ENCODE assay signal across 8 mouse cellular contexts in the genomic region with DNA sequence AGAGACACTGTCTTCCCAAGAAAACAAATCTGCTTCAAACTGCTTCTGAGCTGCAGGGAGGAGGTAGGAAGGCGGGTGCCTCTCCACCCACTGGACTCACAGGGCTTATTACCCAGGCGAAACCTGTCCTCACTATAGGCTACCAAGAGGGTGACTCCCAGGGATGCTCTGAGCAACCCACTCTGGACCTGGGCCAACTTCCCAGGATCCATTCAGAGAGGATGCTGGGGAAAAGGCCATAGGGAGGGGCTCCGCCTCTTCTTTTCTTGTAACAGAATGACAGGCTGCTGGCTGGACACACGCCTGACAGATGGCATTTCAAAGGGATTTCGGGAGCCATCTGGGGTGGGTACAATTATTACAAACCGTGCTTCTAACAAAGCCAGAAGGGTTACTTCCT.
DNase-seq lines count a peak whose midpoint lies in the region; ATAC-seq lines count a peak whose summit lies in the region.
"Had no signal": no experiment of that assay in that cellular context is flagged by ENCODE, and none has a peak within 500 bp of the region (broad histone marks: within the 10 kb centered on the region; RNA-seq: fewer than 3 reads in every experiment).

No protein-coding gene starts in this region.

- no peaks in the 10 kb centered on the region for H3K36me3 ChIP-seq in embryonic facial prominence, embryonic 12.5 days
- H3K36me3 ChIP-seq in hindbrain, embryonic 10.5 days: 0 out of 2 replicates have a peak, but pooled peaks cover 3% of the 10 kb centered on the region
- H3K36me3 ChIP-seq: liver, embryonic 13.5 days had no signal

- 0 out of 2 replicates have a peak overlapping the region, but pooled peaks have one; percentile 38 for H3K27ac ChIP-seq in embryonic facial prominence, embryonic 12.5 days
- H3K27ac ChIP-seq in hindbrain, embryonic 10.5 days: peak overlapping the region; percentile 81
- H3K27ac ChIP-seq: liver, embryonic 13.5 days had no signal

- intact Hi-C loops in left cerebral cortex, postnatal 36 days (cut with DNase I): no loop called here

- 29% methylated on average over 6 of the region's 6 CpGs for WGBS in embryonic facial prominence, embryonic 12.5 days
- 11% methylated on average over 6 of the region's 6 CpGs for WGBS in hindbrain, embryonic 10.5 days

- ATAC-seq in embryonic facial prominence, embryonic 12.5 days (ENCODE audit: insufficient number of reproducible peaks, insufficient read depth, low FRiP score, low TSS enrichment): peak; percentile 78
- ATAC-seq in activated CD4-positive, CD25-positive, alpha-beta regulatory T cell, adult 4 months: no peak

- H3K4me1 ChIP-seq in embryonic facial prominence, embryonic 12.5 days: peaks cover 45% of the 10 kb centered on the region
- H3K4me1 ChIP-seq in hindbrain, embryonic 10.5 days (replicated peaks): peaks cover 70% of the 10 kb centered on the region
- H3K4me1 ChIP-seq: liver, embryonic 13.5 days had no signal

- H3K9ac ChIP-seq in embryonic facial prominence, embryonic 12.5 days: no peak overlapping the region
- H3K9ac ChIP-seq: liver, embryonic 13.5 days had no signal

- H3K9me3 ChIP-seq in embryonic facial prominence, embryonic 12.5 days: no peaks in the 10 kb centered on the region
- no peaks in the 10 kb centered on the region for H3K9me3 ChIP-seq in hindbrain, embryonic 10.5 days
- H3K9me3 ChIP-seq: liver, embryonic 13.5 days had no signal

- H3K4me2 ChIP-seq in embryonic facial prominence, embryonic 12.5 days (replicated peaks): peak overlapping the region; percentile 24; the same call in 1 of the 2 replicates
- H3K4me2 ChIP-seq: liver, embryonic 13.5 days had no signal

- no peaks in the 10 kb centered on the region for H3K27me3 ChIP-seq in embryonic facial prominence, embryonic 12.5 days
- no peaks in the 10 kb centered on the region for H3K27me3 ChIP-seq in hindbrain, embryonic 10.5 days (ENCODE audit: insufficient read depth, poor library complexity, severe bottlenecking)
- H3K27me3 ChIP-seq: liver, embryonic 13.5 days had no signal

- DNase-seq in MN1 (ENCODE audit: low spot score): peak; percentile 95
- DNase-seq in adrenal gland, postnatal 10 days: peak; percentile 44
- DNase-seq in hindbrain, embryonic 10.5 days (ENCODE audit: low spot score): peak; percentile 72
- peak; percentile 65 to 70 for DNase-seq in left cerebral cortex, postnatal 36 days (ENCODE audit: low spot score in 2 of 2)
- DNase-seq in right cerebral cortex, postnatal 10 days (ENCODE audit: low spot score in 2 of 2): peak; percentile 83 to 89
- DNase-seq: liver, embryonic 13.5 days had no signal

- no peak overlapping the region for H3K4me3 ChIP-seq in embryonic facial prominence, embryonic 12.5 days
- no peak overlapping the region for H3K4me3 ChIP-seq in hindbrain, embryonic 10.5 days
- H3K4me3 ChIP-seq: liver, embryonic 13.5 days had no signal

Comparison
In these comparisons a context has a peak if more than half of its experiments do, and no peak if none do; other contexts are left out.
1. DNase-seq: peak in every context shown above with its lines; median percentile 95 in MN1; 86 in right cerebral cortex, postnatal 10 days; 72 in hindbrain, embryonic 10.5 days; 68 in left cerebral cortex, postnatal 36 days; 44 in adrenal gland, postnatal 10 days.